Mouse (Mus musculus) C2C12 (cell line): ENCODE measurements around the gene Slc16a13.

ENCODE experiments used
- CTCF ChIP-seq: IDR thresholded peaks from one replicate; pipeline ENCODE4 v1.5.1; 2011; ENCODE audit not compliant: control insufficient read depth, insufficient read depth, insufficient read length
- MYOG ChIP-seq: IDR thresholded peaks from one replicate; pipeline ENCODE4 v1.6.1; 2011; ENCODE audit not compliant: control insufficient read depth, insufficient read length; ENCODE audit errors: extremely low read depth
- USF1 ChIP-seq: IDR thresholded peaks from one replicate; pipeline ENCODE4 v1.6.1; 2011; ENCODE audit warnings: low read depth, mild to moderate bottlenecking, control low read depth, moderate library complexity

- TF ChIP-seq USF1 (no peak), CTCF (no peak), MYOG (no peak)
Observed at GRCm38 (mm10) chr11:70227661-70228245, 6.9 kb upstream of the Slc16a13 start.
